Mouse (Mus musculus) frontal cortex, postnatal 14 days (tissue): Measurements from ENCODE around the gene Prkca.
"Not testable (repeated sequence)": the region's sequence is repeated elsewhere in the genome, so short reads cannot be mapped to it uniquely, and the experiment has no call there.

Experiments used
- DNase-seq, 2 experiments: peaks; one replicate each; pipeline ENCODE4 v3.0.0; 2022; ENCODE audit warnings: low spot score in 2 of 2

Gene Prkca

GRCm38 (mm10) chr11:108118221-108118620 lies 225.5 kb downstream of the Prkca start:
- no peak for DNase-seq

DNA sequence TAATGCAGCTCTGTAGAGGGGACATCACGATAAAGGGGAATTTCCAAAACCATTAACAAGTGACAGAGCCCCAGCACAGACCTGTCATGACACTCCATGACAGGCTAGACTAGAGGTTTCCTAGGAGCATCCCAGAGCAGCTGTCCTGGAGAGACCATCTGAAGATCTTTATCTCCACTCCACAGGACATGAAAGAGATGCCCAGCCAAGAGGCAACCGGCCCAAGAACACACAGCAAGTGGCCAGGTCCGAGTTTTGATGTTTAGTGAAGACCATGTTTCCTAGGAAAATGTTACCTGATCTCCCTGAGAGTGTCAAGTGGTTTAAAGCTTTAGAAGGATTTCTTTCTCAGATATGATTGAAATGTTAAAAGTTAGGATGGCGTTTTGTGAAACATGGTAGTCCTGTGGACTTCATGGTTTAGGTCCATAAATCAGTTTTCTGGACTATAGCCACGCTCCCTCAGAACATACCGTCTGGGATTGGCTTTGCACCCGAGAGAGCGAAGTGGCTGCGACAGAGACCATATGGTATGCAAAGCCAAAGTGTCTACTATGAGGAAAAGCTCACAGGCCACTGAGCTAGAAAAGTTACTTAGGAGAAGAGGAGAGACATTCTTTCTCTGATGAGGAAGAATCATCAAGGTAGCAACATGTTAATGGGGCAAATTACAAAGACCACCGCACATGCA lies 226.2 kb downstream of the Prkca start:
- DNase-seq: no peak

- DNase-seq: no peak
Observed at GRCm38 (mm10) chr11:108114091-108114490, 229.6 kb downstream of the Prkca start.

GRCm38 (mm10) chr11:108112437-108112836 lies 231.3 kb downstream of the Prkca start:
- no peak for DNase-seq

- no peak for DNase-seq
Observed at GRCm38 (mm10) chr11:108104085-108104484, 239.6 kb downstream of the Prkca start.

DNA sequence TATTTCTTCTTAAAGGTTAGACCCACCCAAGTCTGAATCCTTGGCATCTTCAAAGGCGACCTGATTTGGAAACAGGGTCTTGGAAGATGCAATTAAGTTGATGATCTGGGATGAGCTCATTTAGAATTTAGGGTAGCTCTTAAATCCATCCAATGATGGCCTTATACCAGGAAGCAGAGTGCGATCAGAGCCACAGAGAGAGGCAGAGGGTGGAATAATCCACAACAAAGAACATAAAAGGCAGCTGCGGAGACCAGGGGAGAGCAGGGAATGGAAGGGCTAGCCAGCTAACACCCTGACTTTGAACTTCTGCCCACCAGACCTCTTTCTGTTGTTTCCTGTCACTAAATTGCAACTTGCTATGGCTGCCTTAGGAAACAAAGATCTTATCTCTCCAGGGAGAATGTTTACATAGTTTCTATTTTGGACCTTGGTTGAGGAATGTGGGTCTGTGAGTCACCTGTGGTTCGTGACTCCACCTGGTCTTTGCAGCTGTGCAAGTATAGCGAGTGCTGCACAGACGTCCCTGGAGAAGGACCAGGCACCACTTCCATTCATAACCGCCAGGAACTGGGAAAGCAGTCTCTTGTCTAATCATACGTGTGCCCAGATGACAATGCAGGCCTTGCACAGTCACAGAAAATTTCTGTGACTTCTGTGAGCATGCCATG lies 242.3 kb downstream of the Prkca start:
- no peak for DNase-seq

- DNase-seq: no peak
Observed at GRCm38 (mm10) chr11:108098306-108098705, 245.4 kb downstream of the Prkca start.

- DNase-seq: no peak
Observed at GRCm38 (mm10) chr11:108094796-108095195, 248.9 kb downstream of the Prkca start.

GRCm38 (mm10) chr11:108093248-108093647 lies 250.5 kb downstream of the Prkca start:
- no peak for DNase-seq

DNA sequence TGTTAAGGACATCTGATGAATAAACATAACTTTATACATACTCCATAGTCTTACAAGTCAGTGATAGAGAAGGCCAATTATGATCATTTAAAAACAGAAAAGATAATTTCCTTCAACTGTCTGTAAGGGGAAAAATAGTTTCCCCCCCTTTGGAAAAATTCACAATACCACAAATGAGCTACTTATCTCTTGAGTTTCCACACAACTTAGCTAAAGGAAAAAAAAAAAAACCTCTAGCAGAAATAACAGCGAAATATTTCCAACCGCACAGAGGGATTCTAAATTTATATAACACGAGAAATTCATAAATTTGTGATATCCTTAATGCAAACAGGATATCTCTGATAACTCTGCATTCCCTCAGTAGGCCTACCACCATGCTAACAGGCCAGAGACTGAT lies 252.5 kb downstream of the Prkca start:
- DNase-seq: no peak

GRCm38 (mm10) chr11:108090706-108091105 lies 253.0 kb downstream of the Prkca start:
- no peak for DNase-seq

- DNase-seq: peak in 1 of 2 experiments; percentile 2
Observed at GRCm38 (mm10) chr11:108088063-108088462, 255.7 kb downstream of the Prkca start.

DNA sequence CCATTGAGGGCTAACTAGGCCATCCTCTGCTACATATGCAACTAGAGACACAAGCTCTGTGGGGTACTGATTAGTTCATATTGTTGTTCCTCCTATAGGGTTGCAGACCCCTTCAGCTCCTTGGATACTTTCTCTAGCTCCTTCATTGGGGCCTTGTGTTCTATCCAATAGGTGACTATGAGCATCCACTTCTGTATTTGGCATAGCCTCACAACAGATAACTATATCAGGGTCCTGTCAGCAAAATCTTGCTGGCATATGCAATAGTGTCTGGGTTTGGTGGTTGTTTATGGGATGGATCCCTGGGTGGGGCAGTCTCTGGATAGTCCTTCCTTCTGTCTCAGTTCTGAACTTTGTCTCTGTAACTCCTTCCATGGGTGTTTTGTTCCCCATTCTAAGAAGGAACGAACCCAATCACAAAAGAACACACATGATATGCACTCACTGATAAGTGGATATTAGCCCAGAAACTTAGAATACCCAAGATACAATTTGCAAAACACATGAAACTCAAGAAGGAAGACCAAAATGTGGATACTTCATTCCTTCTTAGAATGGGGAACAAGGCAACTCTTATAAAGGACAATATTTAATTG lies 256.5 kb downstream of the Prkca start:
- DNase-seq: not testable (repeated sequence)

DNA sequence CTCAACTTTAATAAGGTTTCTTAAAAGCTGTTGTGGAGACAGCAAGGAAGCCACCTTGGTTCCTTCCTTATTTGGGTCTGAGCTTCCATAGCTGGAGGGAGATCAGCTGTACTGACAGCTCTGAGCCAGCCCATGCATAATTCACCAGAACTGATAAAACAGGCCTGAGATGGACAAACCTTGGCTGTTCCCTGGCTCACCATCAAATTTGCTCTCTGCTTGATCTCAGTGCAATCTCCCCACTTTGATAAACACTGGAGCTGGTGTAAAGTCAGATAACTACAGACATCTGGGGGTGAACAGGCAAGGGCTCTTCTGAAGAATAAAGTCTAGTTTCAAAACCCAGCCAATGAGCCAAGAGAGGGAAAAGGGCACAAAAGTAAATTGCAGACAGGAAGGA lies 261.1 kb downstream of the Prkca start:
- DNase-seq: peak in 1 of 2 experiments; percentile 0

DNA sequence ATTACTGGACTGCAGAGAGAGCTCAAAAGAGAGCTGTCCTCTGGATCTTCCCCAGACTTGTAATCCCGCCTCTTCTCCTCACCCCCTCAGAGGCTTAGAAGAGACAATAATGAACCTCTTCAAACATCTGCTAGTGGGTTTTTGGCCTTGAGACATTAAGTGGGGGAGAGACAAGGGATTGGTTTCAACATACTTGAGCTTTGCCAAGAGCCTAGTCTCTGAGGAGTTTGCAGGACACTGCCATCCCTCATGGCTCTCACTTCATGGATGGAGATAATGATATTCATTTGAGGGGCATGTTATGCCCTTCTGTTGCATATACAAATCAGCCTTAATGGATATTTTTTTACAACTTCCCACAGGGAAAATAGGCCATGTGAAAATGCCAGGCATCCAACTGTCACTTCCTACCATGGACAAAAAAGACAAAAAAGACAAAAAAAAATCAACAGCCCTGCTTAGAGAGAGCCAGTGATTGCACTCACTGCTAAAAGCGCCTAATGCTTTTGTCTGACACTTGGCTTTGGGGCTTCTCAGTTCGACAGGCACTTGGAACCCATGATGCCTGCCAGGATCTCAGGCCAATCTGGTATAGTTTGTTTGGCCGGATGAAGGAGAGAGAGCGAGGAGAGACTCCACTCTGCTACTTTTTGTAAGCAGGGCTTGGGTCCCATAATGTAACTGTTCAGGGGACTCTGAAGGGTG lies 263.6 kb downstream of the Prkca start:
- DNase-seq: peak in 1 of 2 experiments; percentile 1

GRCm38 (mm10) chr11:108079454-108079853 lies 264.3 kb downstream of the Prkca start:
- DNase-seq: no peak

GRCm38 (mm10) chr11:108077514-108077913 lies 266.2 kb downstream of the Prkca start:
- no peak for DNase-seq

- DNase-seq: no peak
Observed at GRCm38 (mm10) chr11:108072606-108073243, 271.0 kb downstream of the Prkca start.

DNA sequence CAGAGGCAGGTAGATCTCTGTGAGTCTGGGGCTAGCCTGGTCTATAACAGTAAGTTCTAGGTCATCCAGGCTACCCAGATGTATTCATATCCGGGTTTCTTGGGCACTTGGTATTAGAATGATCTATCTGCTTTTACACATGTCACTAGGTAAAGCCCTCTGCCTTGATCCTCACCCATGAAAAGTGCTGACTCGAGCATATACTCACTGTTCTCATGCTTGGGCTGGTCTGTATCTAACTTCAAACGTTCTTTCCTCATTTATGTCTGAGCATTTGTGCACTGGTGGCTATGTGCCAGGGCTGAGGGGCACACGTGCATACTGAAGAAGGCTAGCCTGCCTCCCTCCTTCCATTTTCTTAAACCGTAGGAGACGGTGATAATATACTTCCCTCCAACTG lies 272.5 kb downstream of the Prkca start:
- DNase-seq: no peak

GRCm38 (mm10) chr11:108070038-108070437 lies 273.7 kb downstream of the Prkca start:
- DNase-seq: no peak

DNA sequence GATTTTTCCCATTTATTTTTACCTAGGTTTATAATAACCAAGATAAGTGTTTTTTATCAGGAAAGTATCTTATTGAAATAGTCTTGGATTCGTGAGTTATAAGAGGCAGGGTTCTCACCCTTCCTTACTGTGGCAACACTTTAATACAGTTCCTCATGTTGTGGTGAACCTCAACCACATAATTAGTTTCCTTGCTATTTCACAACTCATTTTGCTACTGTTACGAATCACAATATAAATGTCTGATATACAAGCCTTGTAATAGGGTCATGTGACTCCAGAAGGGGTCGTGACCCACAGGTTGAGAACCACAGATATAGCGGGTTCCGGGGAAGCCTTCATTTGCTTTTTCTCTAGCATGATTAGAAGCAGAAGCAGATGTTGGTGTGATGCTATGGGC lies 275.3 kb downstream of the Prkca start:
- DNase-seq: no peak

- no peak for DNase-seq
Observed at GRCm38 (mm10) chr11:108067161-108067560, 276.6 kb downstream of the Prkca start.
